ENCODE assay signal across 8 mouse cellular contexts in genomic region chr5:147645001-147645645, GRCm38 (mm10).
DNase-seq lines count a peak whose midpoint lies in the region; ATAC-seq and TF ChIP-seq lines count a peak whose summit lies in the region.

No protein-coding gene starts in this region.

- H3K27ac ChIP-seq in hindbrain, postnatal 0 days = no peak overlapping the region
- H3K27ac ChIP-seq in hindbrain, embryonic 12.5 days = no peak overlapping the region
- 0 out of 2 replicates have a peak overlapping the region, but pooled peaks have one; percentile 25 for H3K27ac ChIP-seq in embryonic facial prominence, embryonic 10.5 days (replicated peaks)
- H3K27ac ChIP-seq in kidney, postnatal 0 days = peak overlapping the region; percentile 31; the same call in 1 of the 2 replicates
- no peak overlapping the region for H3K27ac ChIP-seq in liver, postnatal 0 days (ENCODE audit: low read depth)
- peak overlapping the region; percentile 45; the same call in 1 of the 2 replicates for H3K27ac ChIP-seq in stomach, embryonic 14.5 days (ENCODE audit: low read length)

- 42% methylated on average over 12 of the region's 12 CpGs for WGBS in hindbrain, postnatal 0 days
- WGBS in hindbrain, embryonic 12.5 days = 64% methylated on average over 12 of the region's 12 CpGs
- 79% methylated on average over 12 of the region's 12 CpGs for WGBS in embryonic facial prominence, embryonic 10.5 days
- WGBS in kidney, postnatal 0 days = 39% methylated on average over 12 of the region's 12 CpGs
- 62% methylated on average over 12 of the region's 12 CpGs for WGBS in liver, postnatal 0 days (ENCODE audit: insufficient replicate concordance)
- 38% methylated on average over 12 of the region's 12 CpGs for WGBS in stomach, embryonic 14.5 days

- no peaks in the 10 kb centered on the region for H3K4me1 ChIP-seq in hindbrain, postnatal 0 days (ENCODE audit: insufficient read depth, low read length)
- H3K4me1 ChIP-seq in hindbrain, embryonic 12.5 days = 0 out of 2 replicates have a peak, but pooled peaks cover 2% of the 10 kb centered on the region
- H3K4me1 ChIP-seq in embryonic facial prominence, embryonic 10.5 days = peaks cover 28% of the 10 kb centered on the region
- H3K4me1 ChIP-seq in kidney, postnatal 0 days (replicated peaks; ENCODE audit: insufficient read depth, low read length) = peaks cover 8% of the 10 kb centered on the region
- no peaks in the 10 kb centered on the region for H3K4me1 ChIP-seq in liver, postnatal 0 days (ENCODE audit: insufficient read depth)
- H3K4me1 ChIP-seq in stomach, embryonic 14.5 days (ENCODE audit: control insufficient read depth, insufficient read depth, low read length) = 0 out of 2 replicates have a peak, but pooled peaks cover 3% of the 10 kb centered on the region

- H3K4me3 ChIP-seq in hindbrain, postnatal 0 days (ENCODE audit: low read length) = no peak overlapping the region
- H3K4me3 ChIP-seq in hindbrain, embryonic 12.5 days = no peak overlapping the region
- H3K4me3 ChIP-seq in embryonic facial prominence, embryonic 10.5 days = no peak overlapping the region
- H3K4me3 ChIP-seq in kidney, postnatal 0 days (replicated peaks; ENCODE audit: low read depth, low read length) = no peak overlapping the region
- no peak overlapping the region for H3K4me3 ChIP-seq in liver, postnatal 0 days (ENCODE audit: low read depth, low read length)
- no peak overlapping the region for H3K4me3 ChIP-seq in stomach, embryonic 14.5 days (ENCODE audit: low read depth, low read length)

- no peaks in the 10 kb centered on the region for H3K9me3 ChIP-seq in hindbrain, postnatal 0 days (ENCODE audit: low read length)
- H3K9me3 ChIP-seq in hindbrain, embryonic 12.5 days (replicated peaks) = no peaks in the 10 kb centered on the region
- no peaks in the 10 kb centered on the region for H3K9me3 ChIP-seq in embryonic facial prominence, embryonic 10.5 days
- no peaks in the 10 kb centered on the region for H3K9me3 ChIP-seq in kidney, postnatal 0 days (replicated peaks; ENCODE audit: low read length)
- H3K9me3 ChIP-seq in liver, postnatal 0 days (ENCODE audit: low read length) = no peaks in the 10 kb centered on the region
- no peaks in the 10 kb centered on the region for H3K9me3 ChIP-seq in stomach, embryonic 14.5 days (ENCODE audit: control insufficient read depth, low read depth, low read length)

- no peak overlapping the region for H3K4me2 ChIP-seq in hindbrain, postnatal 0 days (ENCODE audit: low read depth, low read length)
- no peak overlapping the region for H3K4me2 ChIP-seq in hindbrain, embryonic 12.5 days (replicated peaks)
- 0 out of 2 replicates have a peak overlapping the region, but pooled peaks have one; percentile 13 for H3K4me2 ChIP-seq in kidney, postnatal 0 days (ENCODE audit: low read length)
- H3K4me2 ChIP-seq in liver, postnatal 0 days (ENCODE audit: low read depth, low read length) = no peak overlapping the region
- no peak overlapping the region for H3K4me2 ChIP-seq in stomach, embryonic 14.5 days (replicated peaks; ENCODE audit: low read depth, low read length)

- H3K27me3 ChIP-seq in hindbrain, postnatal 0 days (ENCODE audit: insufficient read depth, low read length) = no peaks in the 10 kb centered on the region
- no peaks in the 10 kb centered on the region for H3K27me3 ChIP-seq in hindbrain, embryonic 12.5 days
- H3K27me3 ChIP-seq in embryonic facial prominence, embryonic 10.5 days (replicated peaks; ENCODE audit: low read depth, poor library complexity, severe bottlenecking) = no peaks in the 10 kb centered on the region
- no peaks in the 10 kb centered on the region for H3K27me3 ChIP-seq in kidney, postnatal 0 days (ENCODE audit: insufficient read depth, low read length)
- H3K27me3 ChIP-seq in liver, postnatal 0 days (ENCODE audit: insufficient read depth, low read length) = no peaks in the 10 kb centered on the region
- no peaks in the 10 kb centered on the region for H3K27me3 ChIP-seq in stomach, embryonic 14.5 days (ENCODE audit: control insufficient read depth, insufficient read depth, low read length)

- no peak overlapping the region for H3K9ac ChIP-seq in hindbrain, postnatal 0 days (replicated peaks; ENCODE audit: low read length)
- no peak overlapping the region for H3K9ac ChIP-seq in hindbrain, embryonic 12.5 days
- H3K9ac ChIP-seq in kidney, postnatal 0 days (ENCODE audit: low read depth, low read length) = no peak overlapping the region
- H3K9ac ChIP-seq in liver, postnatal 0 days (replicated peaks) = no peak overlapping the region
- H3K9ac ChIP-seq in stomach, embryonic 14.5 days (replicated peaks; ENCODE audit: low read depth, low read length) = no peak overlapping the region

- ATAC-seq in hindbrain, postnatal 0 days = no peak
- no peak for ATAC-seq in hindbrain, embryonic 12.5 days (ENCODE audit: low FRiP score)
- ATAC-seq in kidney, postnatal 0 days (replicated peaks; ENCODE audit: low FRiP score, low read depth) = no peak; the same call in 1 of the 2 replicates
- peak; percentile 17; the same call in 1 of the 2 replicates for ATAC-seq in liver, postnatal 0 days
- peak; percentile 72; the same call in 1 of the 2 replicates for ATAC-seq in stomach, embryonic 14.5 days (ENCODE audit: insufficient number of reproducible peaks, insufficient read depth, low FRiP score, low read depth)

- no peak for TF ChIP-seq CTCF in hindbrain, postnatal 0 days (IDR thresholded peaks at IDR 0.05; ENCODE audit: low read depth)
- TF ChIP-seq CTCF in kidney, postnatal 0 days (IDR thresholded peaks at IDR 0.05; ENCODE audit: low read depth) = no peak
- no peak for TF ChIP-seq CTCF in liver, postnatal 0 days (IDR thresholded peaks at IDR 0.05; ENCODE audit: low read depth)

- H3K36me3 ChIP-seq in hindbrain, postnatal 0 days (ENCODE audit: insufficient read depth, low read length) = no peaks in the 10 kb centered on the region
- no peaks in the 10 kb centered on the region for H3K36me3 ChIP-seq in hindbrain, embryonic 12.5 days
- no peaks in the 10 kb centered on the region for H3K36me3 ChIP-seq in embryonic facial prominence, embryonic 10.5 days (replicated peaks)
- no peaks in the 10 kb centered on the region for H3K36me3 ChIP-seq in kidney, postnatal 0 days (ENCODE audit: insufficient read depth, low read length)
- no peaks in the 10 kb centered on the region for H3K36me3 ChIP-seq in liver, postnatal 0 days (replicated peaks; ENCODE audit: insufficient read depth, low read length)
- no peaks in the 10 kb centered on the region for H3K36me3 ChIP-seq in stomach, embryonic 14.5 days (ENCODE audit: control insufficient read depth, insufficient read depth, low read length)

- DNase-seq in hindbrain, postnatal 0 days (ENCODE audit: low spot score) = peak; percentile 83
- DNase-seq in embryonic facial prominence, embryonic 10.5 days (ENCODE audit: low spot score) = no peak
- DNase-seq in heart, adult 18-20 months = peak; percentile 88 to 92
- DNase-seq in kidney, postnatal 0 days (ENCODE audit: low spot score) = peak; percentile 94
- peak; percentile 46 for DNase-seq in liver, postnatal 0 days
- no peak for DNase-seq in yolk sac, embryonic 10.5 days (ENCODE audit: low spot score)

- TF ChIP-seq EP300 in liver, postnatal 0 days (IDR thresholded peaks at IDR 0.05; ENCODE audit: low read depth) = no peak

Comparison
In these comparisons a context has a peak if more than half of its experiments do, and no peak if none do; other contexts are left out.
1. ATAC-seq: peak in liver, postnatal 0 days (single experiment) and stomach, embryonic 14.5 days (single experiment); none in hindbrain, postnatal 0 days (single experiment), hindbrain, embryonic 12.5 days (single experiment) and kidney, postnatal 0 days (single experiment).
2. DNase-seq: peak in hindbrain, postnatal 0 days (single experiment), heart, adult 18-20 months (2 of 2), kidney, postnatal 0 days (single experiment) and liver, postnatal 0 days (single experiment); none in embryonic facial prominence, embryonic 10.5 days (single experiment) and yolk sac, embryonic 10.5 days (single experiment).
3. H3K27ac ChIP-seq: peak in embryonic facial prominence, embryonic 10.5 days (single experiment), kidney, postnatal 0 days (single experiment) and stomach, embryonic 14.5 days (single experiment); none in hindbrain, postnatal 0 days (single experiment), hindbrain, embryonic 12.5 days (single experiment) and liver, postnatal 0 days (single experiment).